Mouse (Mus musculus): Measurements from ENCODE around the gene Akap13. TPM values are rescaled to one million over a fixed set of nuclear protein-coding genes. Genes with fewer than 3 reads are reported as not detected.

The Akap13 gene
- total and polyA plus RNA-seq, 2 experiments from 2014 or later, result 34.2 to 113 TPM

DNA sequence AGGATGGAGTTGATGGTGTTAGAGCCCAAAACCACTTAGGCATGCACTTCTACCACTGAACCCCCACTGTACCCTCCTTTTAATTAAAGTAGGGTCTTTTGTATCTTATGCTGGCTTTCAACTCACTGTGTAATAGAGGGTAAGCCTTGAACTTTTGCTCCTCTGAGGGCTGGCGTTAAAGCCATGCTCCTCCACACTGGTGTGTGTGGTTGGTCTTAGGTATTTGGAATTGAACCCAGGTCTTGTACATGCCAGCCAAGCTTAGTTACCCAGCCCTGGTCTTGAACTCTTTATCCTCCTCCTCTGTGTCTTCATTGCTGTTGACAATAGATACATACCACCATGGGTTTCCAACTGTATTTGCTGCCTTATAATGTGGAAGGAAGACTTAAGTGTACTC lies 18.0 kb downstream of the Akap13 start:
- no peak for ATAC-seq (ENCODE audit: insufficient read depth, low read depth)
- H3K27ac ChIP-seq (ENCODE audit: low read depth), result no peak overlapping the region

DNA sequence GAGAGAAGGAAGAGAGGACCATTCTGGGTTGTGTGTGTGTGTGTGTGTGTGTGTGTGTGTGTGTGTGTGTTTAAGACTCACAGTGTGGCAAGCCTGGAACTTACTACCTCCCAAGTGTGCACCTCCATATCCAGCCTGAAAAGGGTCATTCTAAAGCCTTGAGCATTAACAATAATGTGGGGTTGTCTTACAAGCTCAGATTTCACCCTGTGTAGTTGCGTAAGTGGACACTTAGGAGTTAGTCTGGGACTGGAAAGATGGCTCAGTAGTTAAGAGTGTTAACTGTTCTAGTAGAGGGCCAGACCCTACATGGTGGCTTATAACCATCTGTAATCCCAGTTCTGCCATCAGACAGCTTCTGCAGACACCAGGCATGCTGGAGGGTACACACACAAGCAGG lies 18.7 kb downstream of the Akap13 start:
- Histone ChIP-seq H3K9me3 (replicated peaks; ENCODE audit: control insufficient read depth, low read length) (no peaks in the 10 kb centered on the region), H3K9ac (replicated peaks; ENCODE audit: low read depth, low read length) (no peak overlapping the region), H3K36me3 (replicated peaks; ENCODE audit: control insufficient read depth, insufficient read depth, low read length) (no peaks in the 10 kb centered on the region), H3K27ac (ENCODE audit: low read depth) (no peak overlapping the region), H3K4me1 (ENCODE audit: control insufficient read depth, insufficient read depth) (peaks cover 20% of the 10 kb centered on the region), H3K27me3 (ENCODE audit: control insufficient read depth, insufficient read depth, low read length) (no peaks in the 10 kb centered on the region), H3K4me2 (ENCODE audit: low read depth, low read length) (no peak overlapping the region), H3K4me3 (ENCODE audit: low read depth, low read length) (no peak overlapping the region)
- 81% methylated on average over 1 of the region's 1 CpGs for WGBS
- ATAC-seq (ENCODE audit: insufficient read depth, low read depth) (no peak), DNase-seq (ENCODE audit: low spot score) (no peak)
- TF ChIP-seq CTCF (IDR thresholded peaks at IDR 0.05; ENCODE audit: low read depth) (no peak), EP300 (IDR thresholded peaks at IDR 0.05; ENCODE audit: low read depth) (no peak)

More for the DNA sequence above, 18.0 kb downstream of the Akap13 start:
- H3K36me3 ChIP-seq (replicated peaks; ENCODE audit: control insufficient read depth, insufficient read depth, low read length), result no peaks in the 10 kb centered on the region
- no peaks in the 10 kb centered on the region for H3K27me3 ChIP-seq (ENCODE audit: control insufficient read depth, insufficient read depth, low read length)
- H3K9me3 ChIP-seq (replicated peaks; ENCODE audit: control insufficient read depth, low read length), result no peaks in the 10 kb centered on the region
- H3K9ac ChIP-seq (replicated peaks; ENCODE audit: low read depth, low read length), result no peak overlapping the region
- H3K4me3 ChIP-seq (ENCODE audit: low read depth, low read length), result no peak overlapping the region
- H3K4me1 ChIP-seq (ENCODE audit: control insufficient read depth, insufficient read depth), result peaks cover 27% of the 10 kb centered on the region
- H3K4me2 ChIP-seq (ENCODE audit: low read depth, low read length), result no peak overlapping the region
- DNase-seq (ENCODE audit: low spot score), result no peak
- no peak for TF ChIP-seq CTCF (IDR thresholded peaks at IDR 0.05; ENCODE audit: low read depth)
- no peak for TF ChIP-seq EP300 (IDR thresholded peaks at IDR 0.05; ENCODE audit: low read depth)
- WGBS, result 81% methylated on average over 1 of the region's 1 CpGs

DNA sequence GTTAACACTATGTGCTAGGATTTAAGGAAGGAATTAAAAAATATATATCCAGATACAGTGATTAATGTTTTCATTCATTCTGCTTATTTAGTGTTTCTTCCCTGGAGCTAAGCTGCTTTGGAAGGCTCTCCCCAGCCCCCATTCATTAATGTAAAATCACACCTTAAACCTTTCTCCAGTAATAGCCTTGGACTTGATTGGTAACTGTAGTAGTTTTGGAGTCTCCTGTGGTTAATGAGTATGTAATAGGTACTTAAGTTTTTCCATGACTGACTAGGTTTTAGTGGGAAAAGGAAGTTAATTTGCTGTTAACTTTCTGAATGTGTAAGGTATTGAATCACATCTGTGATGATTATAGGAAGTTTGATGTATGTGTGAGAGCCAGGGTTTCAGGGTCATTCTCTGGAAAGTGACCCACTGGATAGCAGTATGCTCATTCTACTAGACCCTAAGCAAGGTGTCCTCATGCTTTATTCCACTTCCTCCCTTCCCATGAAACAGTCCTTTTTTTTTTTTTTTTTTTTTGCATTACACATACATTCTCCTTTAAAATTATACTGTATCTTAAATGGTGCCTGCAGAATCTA lies 19.3 kb downstream of the Akap13 start:
- H3K9me3 ChIP-seq (replicated peaks; ENCODE audit: control insufficient read depth, low read length), result no peaks in the 10 kb centered on the region
- H3K4me1 ChIP-seq (ENCODE audit: control insufficient read depth, insufficient read depth), result peaks cover 19% of the 10 kb centered on the region
- H3K27me3 ChIP-seq (ENCODE audit: control insufficient read depth, insufficient read depth, low read length), result no peaks in the 10 kb centered on the region
- ATAC-seq (ENCODE audit: insufficient read depth, low read depth) (no peak), DNase-seq (ENCODE audit: low spot score) (no peak)
- no peak overlapping the region for H3K27ac ChIP-seq (ENCODE audit: low read depth)
- no peak overlapping the region for H3K4me2 ChIP-seq (ENCODE audit: low read depth, low read length)
- no peak for TF ChIP-seq EP300 (IDR thresholded peaks at IDR 0.05; ENCODE audit: low read depth)
- TF ChIP-seq CTCF (IDR thresholded peaks at IDR 0.05; ENCODE audit: low read depth), result no peak
- H3K36me3 ChIP-seq (replicated peaks; ENCODE audit: control insufficient read depth, insufficient read depth, low read length), result no peaks in the 10 kb centered on the region
- H3K9ac ChIP-seq (replicated peaks; ENCODE audit: low read depth, low read length), result no peak overlapping the region
- H3K4me3 ChIP-seq (ENCODE audit: low read depth, low read length), result no peak overlapping the region

DNA sequence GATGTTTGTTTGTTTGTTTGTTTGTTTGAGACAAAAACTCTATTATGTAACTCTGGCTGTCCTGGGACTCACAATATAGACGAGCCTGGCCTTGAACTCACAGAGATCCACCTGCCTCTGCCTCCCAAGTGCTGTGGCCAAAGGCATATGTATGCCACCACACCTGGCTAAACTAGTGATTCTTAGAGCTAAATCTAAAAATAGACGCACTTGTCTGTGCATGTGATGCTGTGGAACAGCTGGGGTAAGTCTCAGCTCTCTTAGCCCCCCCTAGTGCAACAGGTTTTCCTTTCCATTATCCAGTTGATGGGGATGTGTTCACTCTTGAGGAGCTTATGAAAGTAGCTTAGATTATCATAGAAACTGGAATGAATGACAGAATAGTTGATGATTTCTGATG lies 22.7 kb downstream of the Akap13 start:
- DNase-seq (ENCODE audit: low spot score) (no peak), ATAC-seq (ENCODE audit: insufficient read depth, low read depth) (no peak; the same call in 1 of the 2 replicates)
- TF ChIP-seq EP300 (IDR thresholded peaks at IDR 0.05; ENCODE audit: low read depth), result no peak
- 81% methylated on average over 2 of the region's 2 CpGs for WGBS
- Histone ChIP-seq H3K9me3 (replicated peaks; ENCODE audit: control insufficient read depth, low read length) (no peaks in the 10 kb centered on the region), H3K4me1 (ENCODE audit: control insufficient read depth, insufficient read depth) (peaks cover 8% of the 10 kb centered on the region; the same call in 1 of the 2 replicates), H3K4me2 (ENCODE audit: low read depth, low read length) (no peak overlapping the region), H3K4me3 (ENCODE audit: low read depth, low read length) (no peak overlapping the region), H3K36me3 (replicated peaks; ENCODE audit: control insufficient read depth, insufficient read depth, low read length) (no peaks in the 10 kb centered on the region; the same call in 1 of the 2 replicates), H3K9ac (replicated peaks; ENCODE audit: low read depth, low read length) (no peak overlapping the region), H3K27me3 (ENCODE audit: control insufficient read depth, insufficient read depth, low read length) (no peaks in the 10 kb centered on the region), H3K27ac (ENCODE audit: low read depth) (no peak overlapping the region)

DNA sequence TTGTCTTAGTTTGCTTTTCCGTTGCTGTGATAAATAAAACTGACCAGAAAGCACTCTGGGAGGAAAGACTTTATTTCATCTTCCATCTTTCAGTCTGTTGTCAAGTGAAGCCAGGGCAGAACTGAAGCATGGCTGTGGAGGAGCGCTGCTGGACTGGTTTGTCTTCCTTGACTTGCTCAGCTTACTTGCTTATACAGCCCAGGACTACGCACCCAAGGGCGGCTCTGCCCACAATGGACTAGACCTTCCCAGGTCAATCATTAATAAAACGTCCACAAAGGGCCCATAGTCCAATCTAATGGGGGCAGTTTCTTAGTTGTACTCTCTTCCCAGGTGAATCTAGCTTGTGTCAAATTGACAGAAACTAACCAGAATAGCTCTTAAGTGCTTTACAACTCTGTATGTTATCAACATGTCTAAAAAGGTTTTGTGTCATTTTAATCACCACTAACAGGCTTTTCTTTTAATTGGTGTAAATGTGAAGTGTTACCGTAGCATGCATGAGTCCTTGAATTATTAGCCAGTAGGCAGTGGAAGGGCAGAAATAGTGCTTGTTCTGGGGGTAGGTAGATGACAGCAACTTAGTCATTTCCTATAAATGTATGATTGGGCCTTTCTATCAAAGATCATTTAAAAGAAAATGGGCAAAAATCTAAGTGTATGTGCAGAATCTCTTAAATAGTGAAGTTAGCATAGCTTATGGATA lies 25.5 kb downstream of the Akap13 start:
- ATAC-seq (ENCODE audit: insufficient read depth, low read depth) (no peak), DNase-seq (ENCODE audit: low spot score) (no peak)
- H3K4me1 ChIP-seq (ENCODE audit: control insufficient read depth, insufficient read depth), result peaks cover 12% of the 10 kb centered on the region; the same call in 1 of the 2 replicates
- H3K4me3 ChIP-seq (ENCODE audit: low read depth, low read length), result no peak overlapping the region
- H3K36me3 ChIP-seq (replicated peaks; ENCODE audit: control insufficient read depth, insufficient read depth, low read length), result no peaks in the 10 kb centered on the region; the same call in 1 of the 2 replicates
- no peaks in the 10 kb centered on the region for H3K27me3 ChIP-seq (ENCODE audit: control insufficient read depth, insufficient read depth, low read length)
- no peak overlapping the region for H3K4me2 ChIP-seq (ENCODE audit: low read depth, low read length)
- H3K9ac ChIP-seq (replicated peaks; ENCODE audit: low read depth, low read length), result no peak overlapping the region
- no peaks in the 10 kb centered on the region for H3K9me3 ChIP-seq (replicated peaks; ENCODE audit: control insufficient read depth, low read length)
- TF ChIP-seq EP300 (IDR thresholded peaks at IDR 0.05; ENCODE audit: low read depth), result no peak
- TF ChIP-seq CTCF (IDR thresholded peaks at IDR 0.05; ENCODE audit: low read depth), result no peak
- H3K27ac ChIP-seq (ENCODE audit: low read depth), result no peak overlapping the region
- 84% methylated on average over 6 of the region's 6 CpGs for WGBS

All from heart, postnatal 0 days (tissue).